Mouse (Mus musculus) myocyte (in vitro differentiated cells): Measurements from ENCODE around the gene Tex264. TPM values are rescaled to one million over a fixed set of nuclear protein-coding genes. Genes with fewer than 3 reads are reported as not detected.

ENCODE experiments used
- H3K27me3 ChIP-seq: one replicate; pipeline ENCODE4 v1.6.1; 2011; ENCODE audit not compliant: control insufficient read depth, insufficient read depth, insufficient read length
- H3K36me3 ChIP-seq: one replicate; pipeline ENCODE4 v1.6.1; 2011; ENCODE audit not compliant: control insufficient read depth, insufficient read depth
- H3K4me2 ChIP-seq: one replicate; pipeline ENCODE4 v1.6.1; 2011; ENCODE audit warnings: low read depth, control low read depth
- H3K4me3 ChIP-seq: one replicate; pipeline ENCODE4 v1.5.1; 2011; ENCODE audit warnings: mild to moderate bottlenecking, control low read depth, moderate library complexity
- H3K79me2 ChIP-seq: one replicate; pipeline ENCODE4 v1.6.1; 2011; ENCODE audit not compliant: control insufficient read depth, insufficient read depth
- H3ac ChIP-seq: one replicate; pipeline ENCODE4 v1.6.1; 2011; ENCODE audit not compliant: control insufficient read depth, insufficient read length
- CEBPB ChIP-seq: IDR thresholded peaks from 2 replicates; pipeline ENCODE4 v1.6.1; 2011; ENCODE audit warnings: mild to moderate bottlenecking, moderate library complexity; ENCODE audit not compliant: poor library complexity, insufficient read depth, severe bottlenecking
- E2F4 ChIP-seq: IDR thresholded peaks from one replicate; pipeline ENCODE4 v1.6.1; 2011; ENCODE audit warnings: mild to moderate bottlenecking, control low read depth, moderate library complexity; ENCODE audit not compliant: insufficient read depth
- MAX ChIP-seq: IDR thresholded peaks from one replicate; pipeline ENCODE4 v1.6.1; 2011; ENCODE audit warnings: low read depth, mild to moderate bottlenecking, control low read depth
- MYOD1 ChIP-seq, 3 experiments: IDR thresholded peaks; one replicate each; pipeline ENCODE4 v1.6.1; 2011; ENCODE audit warnings: control low read depth in 2 of 3, low read depth in 2 of 3, mild to moderate bottlenecking in 2 of 3, moderate library complexity in 1 of 3; ENCODE audit not compliant: insufficient read length in 2 of 3, control insufficient read depth in 1 of 3
- MYOG ChIP-seq, 3 experiments: IDR thresholded peaks; one replicate each; pipeline ENCODE4 v1.6.1; 2011; ENCODE audit warnings: control low read depth in 2 of 3, low read depth in 2 of 3, mild to moderate bottlenecking in 2 of 3; ENCODE audit not compliant: insufficient read length in 2 of 3, control insufficient read depth in 1 of 3, insufficient read depth in 1 of 3
- POLR2A ChIP-seq: IDR thresholded peaks from one replicate; pipeline ENCODE4 v1.6.1; 2011; ENCODE audit warnings: low read depth, mild to moderate bottlenecking, control low read depth, moderate library complexity; ENCODE audit not compliant: insufficient read length
- POLR2AphosphoS2 ChIP-seq: IDR thresholded peaks from one replicate; pipeline ENCODE4 v1.6.1; 2011; ENCODE audit warnings: low read depth, control low read depth; ENCODE audit not compliant: insufficient read length
- REST ChIP-seq: IDR thresholded peaks from one replicate; pipeline ENCODE4 v1.6.1; 2011; ENCODE audit warnings: mild to moderate bottlenecking, control low read depth, moderate library complexity; ENCODE audit not compliant: insufficient read depth, insufficient read length
- SRF ChIP-seq: IDR thresholded peaks from one replicate; pipeline ENCODE4 v1.6.1; 2011; ENCODE audit warnings: low read depth; ENCODE audit not compliant: control insufficient read depth, insufficient read length
- TCF12 ChIP-seq: IDR thresholded peaks from one replicate; pipeline ENCODE4 v1.6.1; 2011; ENCODE audit warnings: mild to moderate bottlenecking, control low read depth; ENCODE audit not compliant: poor library complexity, insufficient read depth, severe bottlenecking
- TCF3 ChIP-seq: IDR thresholded peaks from one replicate; pipeline ENCODE4 v1.6.1; 2011; ENCODE audit warnings: low read depth, control low read depth; ENCODE audit not compliant: insufficient read length
- USF1 ChIP-seq: IDR thresholded peaks from one replicate; pipeline ENCODE4 v1.6.1; 2011; ENCODE audit warnings: low read depth, mild to moderate bottlenecking, control low read depth, moderate library complexity
- polyA plus RNA-seq: library from polyadenylated mRNA; unstranded; fragments of >200 nt; fragmentation: generic; extraction: Trizol; gene quantifications from one replicate; pipeline ENCODE4 v1.2.1, GENCODE M21; 2012; ENCODE audit warnings: missing spikeins

Gene Tex264
- polyA plus RNA-seq, 1 experiment, result 111 TPM

DNA sequence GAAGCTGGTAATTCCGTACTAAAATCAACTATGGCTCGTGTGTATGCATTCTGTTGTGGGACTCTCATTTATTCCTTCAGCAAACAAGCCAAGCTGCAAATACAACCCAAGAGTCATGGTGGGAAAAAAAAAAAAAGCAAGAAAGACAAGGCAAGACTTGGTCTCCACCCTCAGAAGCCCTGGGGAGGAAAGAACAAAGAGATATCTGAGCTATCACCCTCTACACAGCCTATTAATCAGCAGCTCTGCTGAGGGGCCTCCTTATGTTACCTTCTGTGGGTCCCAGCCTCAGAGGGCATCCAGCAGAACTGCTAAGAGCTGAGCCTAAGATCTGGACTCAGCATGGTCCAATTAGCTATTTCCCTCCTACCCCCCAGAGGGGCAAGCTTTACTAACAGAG lies 11.9 kb downstream of the Tex264 start:
- Histone ChIP-seq H3ac (no peak overlapping the region), H3K79me2 (no peaks in the 10 kb centered on the region), H3K4me2 (no peak overlapping the region), H3K27me3 (no peaks in the 10 kb centered on the region), H3K4me3 (no peak overlapping the region), H3K36me3 (peaks cover 10% of the 10 kb centered on the region)
- TF ChIP-seq SRF, result no peak
- no peak for TF ChIP-seq POLR2A

DNA sequence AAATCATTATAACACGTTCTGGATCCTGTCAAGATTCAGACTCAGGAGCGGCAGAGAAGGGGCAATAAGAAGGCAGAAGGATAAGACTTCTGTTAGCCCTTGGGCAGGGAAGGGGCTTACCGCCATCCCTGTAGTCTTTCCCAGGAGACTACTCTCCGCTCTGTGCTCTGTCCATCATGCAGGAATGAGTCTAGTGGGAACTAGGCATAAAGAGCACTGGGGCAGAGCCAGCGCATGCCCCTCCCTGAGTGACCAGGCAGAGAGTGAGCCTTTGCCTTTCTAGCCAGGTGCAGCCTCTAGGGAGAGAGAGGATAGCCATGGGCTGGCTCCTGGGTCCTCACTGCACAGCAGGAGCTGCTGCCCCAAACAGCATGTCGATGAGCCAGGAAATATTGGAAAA lies 20.9 kb downstream of the Tex264 start:
- H3K27me3 ChIP-seq, result no peaks in the 10 kb centered on the region
- no peak overlapping the region for H3K4me3 ChIP-seq
- no peak for TF ChIP-seq POLR2A
- TF ChIP-seq MAX, result no peak
- no peak for TF ChIP-seq USF1
- no peak for TF ChIP-seq TCF3
- TF ChIP-seq TCF12, result no peak
- TF ChIP-seq SRF, result no peak
- TF ChIP-seq MYOD1 (IDR thresholded peaks at IDR 0.05; ENCODE audit: control insufficient read depth in 1 of 3, insufficient read length in 2 of 3, low read depth in 2 of 3), result no peak
- no peak for TF ChIP-seq CEBPB
- no peak for TF ChIP-seq POLR2AphosphoS2
- TF ChIP-seq E2F4, result no peak
- TF ChIP-seq REST, result no peak
- no peak for TF ChIP-seq MYOG (IDR thresholded peaks at IDR 0.05; ENCODE audit: control insufficient read depth in 1 of 3, insufficient read depth in 1 of 3, insufficient read length in 2 of 3, low read depth in 2 of 3)
- no peak overlapping the region for H3ac ChIP-seq
- H3K79me2 ChIP-seq, result no peaks in the 10 kb centered on the region
- no peak overlapping the region for H3K4me2 ChIP-seq
- H3K36me3 ChIP-seq, result peaks cover 23% of the 10 kb centered on the region

DNA sequence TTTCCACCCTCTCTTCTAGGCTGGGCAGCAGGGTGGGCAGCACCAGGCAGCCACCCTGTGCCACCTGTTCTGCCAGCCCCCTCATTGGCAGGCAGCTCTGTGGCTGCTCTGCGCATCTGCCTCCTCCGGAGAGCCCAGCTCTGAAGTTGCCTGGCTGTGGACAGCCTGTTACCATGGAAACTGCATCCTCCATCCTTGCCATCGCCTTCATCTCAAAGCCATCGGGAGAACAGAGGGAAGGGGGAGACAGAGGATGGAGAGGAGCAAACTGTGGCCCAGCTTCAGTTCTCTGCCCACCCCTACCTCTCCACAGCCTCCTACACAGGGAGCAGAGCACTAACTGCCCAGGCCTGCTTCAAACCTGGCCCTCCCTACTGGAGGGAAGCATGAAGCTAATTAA lies 21.3 kb downstream of the Tex264 start:
- Histone ChIP-seq H3ac (no peak overlapping the region), H3K79me2 (no peaks in the 10 kb centered on the region), H3K36me3 (peaks cover 27% of the 10 kb centered on the region), H3K4me3 (no peak overlapping the region), H3K27me3 (no peaks in the 10 kb centered on the region), H3K4me2 (no peak overlapping the region)
- TF ChIP-seq TCF12 (no peak), POLR2AphosphoS2 (no peak), CEBPB (no peak), MYOG (IDR thresholded peaks at IDR 0.05; ENCODE audit: control insufficient read depth in 1 of 3, insufficient read depth in 1 of 3, insufficient read length in 2 of 3, low read depth in 2 of 3) (no peak), MYOD1 (IDR thresholded peaks at IDR 0.05; ENCODE audit: control insufficient read depth in 1 of 3, insufficient read length in 2 of 3, low read depth in 2 of 3) (no peak), MAX (no peak), SRF (no peak), USF1 (no peak), REST (no peak), E2F4 (no peak), POLR2A (no peak), TCF3 (no peak)

DNA sequence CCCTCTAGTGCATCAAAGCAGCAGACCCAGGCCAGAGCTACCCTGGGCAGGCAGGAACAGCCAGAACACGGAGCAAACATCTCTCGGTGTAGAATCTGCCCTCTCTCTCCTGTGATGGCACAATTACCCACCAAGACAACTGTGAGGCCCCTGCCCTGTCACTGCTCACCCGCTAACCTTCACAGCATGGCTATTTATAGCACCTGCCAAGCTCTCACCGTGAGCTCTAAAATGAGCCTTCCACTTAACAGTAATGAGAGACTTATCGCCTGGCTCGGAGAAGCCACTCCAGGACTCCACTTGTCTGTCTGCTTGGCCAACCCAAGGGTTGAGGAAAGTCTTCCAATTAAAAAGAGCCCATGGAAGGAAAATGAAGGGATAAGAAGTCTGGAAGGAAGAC lies 22.5 kb downstream of the Tex264 start:
- H3K4me2 ChIP-seq, result no peak overlapping the region
- peaks cover 23% of the 10 kb centered on the region for H3K36me3 ChIP-seq
- no peaks in the 10 kb centered on the region for H3K27me3 ChIP-seq

DNA sequence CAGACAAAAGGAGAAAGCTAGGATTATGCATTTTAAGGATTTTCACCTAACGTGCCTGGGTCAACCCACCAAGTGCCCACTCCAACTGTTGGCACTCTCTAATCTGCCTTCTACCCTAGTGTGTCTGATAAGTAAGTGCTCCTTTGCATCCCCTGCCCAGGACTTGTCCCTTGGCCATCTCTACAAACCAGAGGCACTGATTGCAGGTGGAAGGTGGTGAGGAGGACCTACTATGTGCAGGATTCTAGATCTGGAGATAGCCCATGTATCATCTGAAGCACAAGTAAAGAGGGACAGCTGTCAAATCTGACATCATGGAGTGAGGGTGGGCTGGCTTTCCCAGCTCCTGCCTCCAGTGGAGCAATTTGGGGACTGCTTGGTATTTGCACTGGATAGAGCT lies 25.8 kb downstream of the Tex264 start:
- Histone ChIP-seq H3K4me2 (no peak overlapping the region), H3K27me3 (peaks cover 12% of the 10 kb centered on the region), H3K79me2 (no peaks in the 10 kb centered on the region), H3ac (no peak overlapping the region), H3K36me3 (peaks cover 7% of the 10 kb centered on the region), H3K4me3 (no peak overlapping the region)
- no peak for TF ChIP-seq TCF12

More for the DNA sequence above, 22.5 kb downstream of the Tex264 start:
- Histone ChIP-seq H3K4me3 (no peak overlapping the region), H3K79me2 (no peaks in the 10 kb centered on the region), H3ac (no peak overlapping the region)
- TF ChIP-seq USF1 (no peak), POLR2AphosphoS2 (no peak), SRF (no peak), TCF12 (no peak), CEBPB (no peak), POLR2A (no peak), E2F4 (no peak), MAX (no peak), MYOG (IDR thresholded peaks at IDR 0.05; ENCODE audit: control insufficient read depth in 1 of 3, insufficient read depth in 1 of 3, insufficient read length in 2 of 3, low read depth in 2 of 3) (no peak)

DNA sequence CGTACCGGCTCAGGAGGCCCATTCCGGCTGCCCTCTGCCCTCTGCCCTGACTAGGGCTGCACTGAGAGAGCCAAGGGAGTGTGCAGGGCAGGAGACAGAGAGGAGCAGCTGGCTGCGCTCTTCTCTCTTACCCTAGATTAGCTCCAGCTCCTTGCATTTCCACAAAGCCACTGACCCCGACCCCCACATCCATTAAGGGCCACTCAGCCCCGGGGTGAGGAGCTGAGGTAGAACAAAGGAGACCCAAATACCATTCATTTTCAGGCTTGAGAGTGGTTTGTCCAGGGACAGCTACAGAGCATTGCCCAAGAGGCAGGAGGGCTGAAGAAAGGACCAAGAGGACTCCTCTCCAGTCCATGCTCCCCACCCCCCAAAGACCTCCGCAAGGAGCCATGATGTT lies 26.3 kb downstream of the Tex264 start:
- peaks cover 13% of the 10 kb centered on the region for H3K27me3 ChIP-seq
- no peak overlapping the region for H3ac ChIP-seq
- no peaks in the 10 kb centered on the region for H3K79me2 ChIP-seq
- no peak for TF ChIP-seq MAX
- H3K36me3 ChIP-seq, result peaks cover 7% of the 10 kb centered on the region
- H3K4me3 ChIP-seq, result no peak overlapping the region
- H3K4me2 ChIP-seq, result no peak overlapping the region
